Mouse (Mus musculus) cerebral cortex, adult 2 months (tissue): ENCODE measurements around the gene Syce1l.

ENCODE experiments used
- WGBS: fragments of 180-500 bp; shearing (Covaris S2); methylation state at CpG from one replicate; pipeline ENCODE4 v1.1.7; 2018; 5-methylcytosine and 5-hydroxymethylcytosine counted together

The Syce1l gene

DNA sequence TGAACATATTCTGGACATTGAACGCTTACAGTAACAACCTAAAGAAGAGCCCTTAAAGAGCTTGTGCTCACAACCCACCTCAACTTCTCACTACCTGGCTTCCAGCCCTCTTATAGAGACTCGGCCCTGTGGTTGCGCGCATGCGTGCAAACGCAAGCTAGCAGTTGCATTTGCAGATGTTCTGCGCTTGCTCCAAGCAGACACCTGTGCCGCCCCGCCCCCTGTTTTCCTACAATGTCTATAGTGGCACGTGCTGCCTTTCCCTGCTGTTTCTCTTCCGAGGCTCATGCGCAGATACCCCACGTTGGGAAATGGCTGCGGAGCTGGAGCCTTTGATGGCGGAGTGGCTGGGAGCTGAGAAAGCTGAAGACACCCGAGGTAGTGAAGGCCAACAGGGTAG, at the start of gene Syce1l:
Syce1l (plus strand) TSS at position 288 of the 400 bp plus-strand sequence.
- 93% methylated on average over 16 of the region's 16 CpGs for WGBS

GRCm38 (mm10) chr8:113598401-113598800, 44.6 kb upstream of the Syce1l start:
- WGBS: 60% methylated on average over 3 of the region's 3 CpGs

DNA sequence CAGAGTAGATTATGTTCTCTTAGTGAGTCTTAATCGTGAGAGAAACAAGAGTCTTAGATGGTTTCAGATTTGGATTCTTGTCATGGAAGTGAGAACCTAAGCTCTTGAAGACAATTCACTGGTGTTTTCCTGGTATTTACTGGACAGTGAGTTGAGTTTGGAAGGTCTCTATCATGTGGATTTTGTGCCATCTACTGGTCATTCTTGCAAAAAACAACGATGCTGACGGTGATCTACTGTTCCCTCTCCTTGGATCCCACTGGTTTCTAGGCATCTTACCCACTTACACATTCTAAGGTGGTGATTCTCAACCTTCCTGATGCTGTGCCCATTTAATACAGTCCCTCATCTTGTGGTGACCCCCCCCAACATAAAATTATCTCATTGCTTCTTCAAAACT, 10.4 kb upstream of the Syce1l start:
- WGBS: 1% methylated on average over 3 of the region's 3 CpGs

DNA sequence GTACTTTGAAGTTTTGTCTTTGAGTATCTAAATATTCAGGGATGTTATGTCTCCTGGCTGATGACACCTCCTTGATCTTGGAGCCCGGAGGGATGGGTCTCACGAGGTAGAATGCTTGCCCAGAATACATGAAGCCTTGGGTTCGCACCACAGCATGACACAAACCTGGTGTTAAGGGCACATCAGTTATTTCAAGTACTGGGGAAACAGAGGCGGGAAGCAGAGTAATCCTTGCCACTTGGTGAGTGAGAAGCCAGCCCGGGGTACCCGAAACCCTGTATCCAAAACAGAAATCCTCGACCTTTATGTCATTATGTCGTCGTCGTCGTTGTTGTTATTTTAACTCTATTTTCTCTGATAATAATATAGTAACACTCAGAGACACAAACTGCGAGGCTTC, 8.9 kb upstream of the Syce1l start:
- WGBS: 24% methylated on average over 12 of the region's 12 CpGs

GRCm38 (mm10) chr8:113634670-113635591, 8.1 kb upstream of the Syce1l start, which contains the start of gene Mon1b:
Mon1b (plus strand) TSS chr8:113635587.
- WGBS: under 1% methylated on average over 42 of the region's 42 CpGs

DNA sequence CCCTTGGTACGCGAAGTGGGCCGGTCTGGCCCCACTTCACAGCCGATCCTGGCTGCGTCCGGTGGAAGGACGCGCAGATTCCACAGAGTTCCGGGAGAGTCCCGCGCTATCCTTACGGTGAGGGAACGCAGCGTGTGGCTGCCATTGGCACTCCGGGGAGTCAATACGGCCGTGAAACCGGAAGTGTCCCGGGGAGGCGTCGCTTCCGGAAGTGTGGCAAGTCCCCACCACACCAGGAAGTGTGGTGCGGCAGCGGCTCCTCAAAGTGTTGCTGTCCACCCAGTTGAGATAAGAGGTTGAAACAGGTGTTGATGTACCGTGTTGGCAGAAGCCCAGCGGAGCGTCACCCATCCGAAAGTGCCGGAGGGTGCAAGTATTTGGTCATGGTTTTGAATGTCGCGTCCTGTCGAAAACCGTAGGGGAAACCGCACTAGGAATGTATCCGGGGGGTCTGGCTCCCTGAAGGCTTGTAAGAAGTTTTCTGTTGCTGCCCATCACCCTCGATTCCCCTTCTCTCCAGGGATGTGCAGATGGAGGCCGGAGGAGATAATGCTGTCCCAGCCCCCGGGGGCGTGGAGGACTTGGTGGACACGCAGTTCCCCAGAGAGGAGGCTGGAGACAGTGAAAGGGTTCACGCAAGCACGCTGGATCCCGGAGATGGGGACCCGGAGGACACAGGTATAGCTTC, 7.3 kb upstream of the Syce1l start:
- under 1% methylated on average over 44 of the region's 44 CpGs for WGBS

DNA sequence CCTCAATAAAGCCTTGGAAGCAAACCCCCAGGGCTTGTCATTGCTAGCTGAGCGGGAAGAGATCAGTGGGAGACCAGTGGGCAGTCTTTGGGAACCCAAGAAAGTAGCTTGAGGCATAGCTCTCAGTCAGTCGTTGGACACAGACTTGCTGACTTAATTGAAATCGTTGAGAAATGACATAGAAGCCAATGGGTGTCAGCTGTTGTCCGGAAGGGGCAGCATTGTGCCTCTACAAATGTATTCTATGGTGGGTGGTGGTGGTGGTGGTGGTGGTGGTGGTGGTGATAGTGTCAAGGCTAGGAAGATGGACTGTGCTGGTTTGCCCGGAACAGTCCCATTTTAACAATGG, 6.8 kb upstream of the Syce1l start:
- 29% methylated on average over 5 of the region's 5 CpGs for WGBS

- WGBS: 86% methylated on average over 8 of the region's 8 CpGs
Measured at GRCm38 (mm10) chr8:113640357-113640756, 2.7 kb upstream of the Syce1l start.

- 83% methylated on average over 8 of the region's 8 CpGs for WGBS
Measured at GRCm38 (mm10) chr8:113643479-113644210, 632 bp downstream of the Syce1l start.

- WGBS: 64% methylated on average over 5 of the region's 5 CpGs
Measured at GRCm38 (mm10) chr8:113645220-113645619, 2.2 kb downstream of the Syce1l start.

- WGBS: 88% methylated on average over 11 of the region's 12 CpGs
Measured at GRCm38 (mm10) chr8:113652450-113652849, 9.4 kb downstream of the Syce1l start.

DNA sequence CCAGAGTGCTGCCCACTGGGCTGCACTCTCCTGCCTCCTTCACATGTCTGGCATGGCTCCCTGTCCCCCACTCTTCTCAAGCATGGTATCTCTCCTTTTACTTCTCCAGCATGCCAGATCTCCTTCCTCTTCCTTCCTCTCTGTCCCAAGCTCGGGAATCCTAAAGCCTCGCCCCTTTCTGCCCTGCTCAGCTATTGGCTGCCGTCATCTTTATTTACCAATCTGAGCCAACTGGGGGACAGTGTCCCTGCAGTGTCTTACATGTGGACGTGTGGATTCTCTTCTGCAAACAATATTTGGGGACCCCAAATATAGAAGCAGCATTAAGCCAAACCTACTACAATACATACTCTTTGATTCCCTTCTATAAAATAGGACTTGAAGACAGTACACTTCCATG, 10.1 kb downstream of the Syce1l start:
- WGBS: 68% methylated on average over 4 of the region's 4 CpGs

- WGBS: 90% methylated on average over 5 of the region's 5 CpGs
Measured at GRCm38 (mm10) chr8:113656154-113656553, 13.1 kb downstream of the Syce1l start.

- 73% methylated on average over 11 of the region's 11 CpGs for WGBS
Measured at GRCm38 (mm10) chr8:113656681-113657298, 13.8 kb downstream of the Syce1l start.

DNA sequence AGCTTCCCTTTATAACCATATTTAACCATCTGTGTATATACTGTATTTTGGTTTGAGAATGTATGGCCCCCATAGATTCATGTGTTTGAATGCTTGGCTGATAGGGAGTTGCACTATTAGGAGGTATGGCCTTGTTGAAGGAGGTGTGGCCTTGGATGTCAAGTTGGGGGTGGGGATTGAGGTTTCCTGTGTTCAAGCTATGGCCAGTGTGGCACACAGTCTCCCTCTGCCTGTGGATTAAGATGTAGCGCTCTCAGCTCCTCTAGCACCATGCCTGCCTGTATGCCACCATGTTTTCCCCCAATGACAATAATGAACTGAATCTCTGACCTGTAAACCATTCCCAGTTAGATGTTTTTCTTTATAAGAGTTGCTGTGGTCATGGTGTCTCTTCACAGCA, 17.1 kb downstream of the Syce1l start:
- 97% methylated on average over 1 of the region's 1 CpGs for WGBS

- WGBS: 0% methylated on average over 2 of the region's 2 CpGs
Measured at GRCm38 (mm10) chr8:113664544-113664943, 21.5 kb downstream of the Syce1l start.

- WGBS: 60% methylated on average over 4 of the region's 4 CpGs
Measured at GRCm38 (mm10) chr8:113665036-113665435, 22.0 kb downstream of the Syce1l start.

- 62% methylated on average over 8 of the region's 8 CpGs for WGBS
Measured at GRCm38 (mm10) chr8:113665951-113666350, 22.9 kb downstream of the Syce1l start.

DNA sequence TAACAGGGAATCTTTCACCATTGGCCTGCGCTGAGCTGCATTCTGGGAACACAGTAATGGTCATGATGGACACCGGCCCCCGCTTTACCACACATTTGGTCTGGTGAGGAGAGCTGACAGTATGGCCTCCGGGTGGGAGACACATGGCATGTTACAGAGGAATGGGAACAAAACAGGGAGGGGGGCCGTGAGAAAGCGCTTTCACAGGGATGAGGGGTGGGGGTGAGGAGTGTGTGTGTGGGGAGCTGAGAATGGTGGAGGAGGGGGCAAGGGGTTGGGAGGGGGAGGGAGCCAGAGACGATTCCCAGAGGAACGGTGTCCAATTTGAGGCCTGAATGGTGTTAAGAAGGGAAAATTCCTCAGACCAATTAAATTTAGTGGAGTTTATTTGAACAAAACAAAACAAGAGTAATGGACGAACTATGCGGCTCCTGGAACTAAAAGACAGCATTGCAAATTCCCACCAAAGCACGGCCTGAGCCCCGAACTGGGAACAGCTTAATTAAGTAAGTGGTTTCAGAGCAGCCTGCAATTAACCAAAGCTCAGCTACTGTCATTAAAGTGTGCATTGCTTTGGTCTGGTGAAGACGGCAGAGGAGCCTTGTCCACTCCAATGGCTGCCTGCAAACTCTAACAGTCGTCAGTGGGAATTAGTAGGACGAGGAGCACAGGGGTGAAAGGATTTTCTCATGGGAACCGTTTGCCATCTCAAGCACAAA, 23.9 kb downstream of the Syce1l start:
- WGBS: 60% methylated on average over 16 of the region's 16 CpGs

- 92% methylated on average over 10 of the region's 10 CpGs for WGBS
Measured at GRCm38 (mm10) chr8:113669924-113670323, 26.9 kb downstream of the Syce1l start.

GRCm38 (mm10) chr8:113672599-113673255, 29.7 kb downstream of the Syce1l start:
- WGBS: 49% methylated on average over 11 of the region's 11 CpGs
